Mouse (Mus musculus) thymus, postnatal 0 days (tissue): ENCODE data around the gene Nagk. TPM values are rescaled to one million over a fixed set of nuclear protein-coding genes. Genes with fewer than 3 reads are reported as not detected.
"Not testable (repeated sequence)": the region's sequence is repeated elsewhere in the genome, so short reads cannot be mapped to it uniquely, and the experiment has no call there.

Source experiments
- DNase-seq: peaks from one replicate; pipeline ENCODE4 v3.0.0-alpha.2; 2015; ENCODE audit warnings: low spot score
- polyA plus RNA-seq: library from polyadenylated mRNA; unstranded; fragments of >200 nt; fragmentation: Nextera tagmentation; extraction: Ambion mirVana; gene quantifications from 2 replicates; pipeline ENCODE4 v1.2.1, GENCODE M21; 2015

Gene Nagk
- polyA plus RNA-seq, 1 experiment from 2014 or later = 43.5 TPM

DNA sequence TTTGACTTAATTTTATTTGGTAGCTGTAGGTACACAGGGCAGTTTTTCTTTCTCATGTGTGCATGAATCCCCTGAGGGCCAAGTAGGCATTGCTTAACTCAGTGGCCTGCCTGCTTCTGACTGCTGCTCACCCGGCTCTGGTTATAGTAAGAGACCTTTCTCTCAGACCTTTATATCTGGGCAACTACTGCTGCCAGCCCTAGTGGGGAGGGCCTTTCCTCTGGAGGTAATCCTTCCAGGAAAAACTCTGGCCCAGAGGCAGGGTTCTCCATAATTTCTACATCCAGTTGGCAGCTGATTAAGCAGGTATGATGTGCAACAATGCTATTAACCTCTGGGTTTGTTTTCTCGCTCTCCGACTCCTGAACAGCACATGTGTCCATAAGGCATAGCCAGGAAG is 8.1 kb downstream of the Nagk start:
- DNase-seq = no peak

DNA sequence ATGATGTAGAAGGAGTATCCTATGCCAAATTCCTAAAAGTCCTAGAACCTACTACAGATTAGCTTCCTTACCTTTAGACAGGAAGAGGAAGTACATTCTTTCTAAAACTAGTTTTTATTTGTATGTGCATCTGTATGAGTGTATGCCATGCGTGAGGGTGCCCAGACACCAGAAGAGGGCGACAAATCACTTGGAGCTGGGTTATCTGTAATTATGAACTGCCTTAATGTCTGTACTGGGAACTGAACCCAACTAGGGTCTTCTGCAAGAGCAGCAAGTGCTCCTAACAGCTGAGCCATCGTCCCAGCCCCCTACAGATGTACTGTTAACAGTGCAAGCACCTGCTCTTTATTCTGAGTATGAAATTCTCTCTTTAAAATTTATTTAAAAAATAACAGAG is 21.0 kb downstream of the Nagk start:
- DNase-seq = no peak

DNA sequence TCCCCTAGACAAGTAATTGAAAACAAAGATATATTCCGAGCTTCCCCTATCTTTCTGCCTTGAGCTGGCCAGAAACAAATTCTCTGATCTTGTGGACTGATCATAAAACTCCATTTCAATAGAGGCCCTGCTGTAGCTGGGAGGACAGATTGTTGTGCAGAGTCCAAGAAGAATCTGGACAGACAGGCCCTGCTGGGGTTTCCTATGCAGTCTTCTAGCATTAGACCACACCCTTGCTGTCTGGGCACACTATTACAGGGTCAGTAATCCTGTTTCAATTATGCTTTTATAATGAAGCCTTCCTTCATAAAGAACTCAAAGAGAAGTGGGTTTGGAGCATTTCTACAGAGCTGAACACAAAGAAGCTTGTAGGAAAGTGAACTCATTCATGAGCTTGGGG is 24.2 kb downstream of the Nagk start:
- DNase-seq = no peak

DNA sequence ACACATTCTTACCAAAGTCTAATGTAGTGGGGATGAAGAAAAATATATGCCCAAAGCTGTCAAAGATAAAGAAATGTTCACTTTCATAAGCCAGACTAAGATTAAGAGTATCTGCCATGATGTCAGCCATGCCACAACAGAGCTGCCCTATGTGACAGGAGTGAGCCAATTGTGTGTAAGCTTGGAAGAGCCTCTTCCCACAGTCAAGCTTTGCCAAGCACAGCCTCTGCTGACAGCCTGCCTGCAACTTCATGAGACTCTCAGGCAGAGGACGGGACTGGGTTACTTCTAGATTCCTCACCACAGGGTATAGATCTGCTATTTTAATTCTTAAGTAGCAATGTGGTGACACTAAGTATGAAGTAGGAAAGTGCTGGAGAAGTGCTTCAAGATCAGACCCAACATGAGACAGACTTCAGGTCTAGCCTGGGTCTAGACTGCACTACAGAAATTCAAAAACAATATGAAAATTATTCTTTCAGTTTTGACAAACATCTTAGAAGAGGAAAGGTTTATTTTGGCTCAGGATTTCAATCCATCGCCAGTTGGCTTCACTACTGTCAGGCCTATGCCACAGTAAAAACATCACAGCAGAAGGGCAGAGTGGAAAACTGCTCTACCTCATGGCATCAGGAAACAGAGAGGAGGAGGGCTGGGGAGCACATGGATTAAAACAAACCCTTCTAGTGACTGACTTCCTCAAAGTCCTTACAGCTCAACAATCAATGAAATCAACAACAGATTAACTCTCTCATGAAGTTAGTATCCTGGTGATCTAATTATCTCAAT is 26.1 kb downstream of the Nagk start:
- no peak for DNase-seq

DNA sequence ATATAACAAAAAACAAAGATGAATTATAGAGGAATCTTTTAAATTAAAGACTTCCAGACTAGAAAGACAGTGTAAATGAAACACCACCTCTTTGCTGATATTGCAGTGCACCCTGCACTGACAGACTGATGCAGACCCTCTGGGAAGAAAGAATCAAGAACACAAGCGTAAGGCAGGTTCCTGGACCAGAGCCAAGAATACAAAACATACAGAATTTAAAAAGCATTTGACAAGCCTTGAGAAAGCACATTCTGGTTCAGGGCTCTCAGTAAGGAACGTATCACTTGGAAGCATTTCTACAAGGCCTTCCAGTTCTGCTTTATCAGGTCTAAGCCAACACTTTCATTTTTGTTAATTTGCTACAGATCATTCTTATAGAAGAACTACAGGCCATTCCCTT is 27.1 kb downstream of the Nagk start:
- DNase-seq = no peak

DNA sequence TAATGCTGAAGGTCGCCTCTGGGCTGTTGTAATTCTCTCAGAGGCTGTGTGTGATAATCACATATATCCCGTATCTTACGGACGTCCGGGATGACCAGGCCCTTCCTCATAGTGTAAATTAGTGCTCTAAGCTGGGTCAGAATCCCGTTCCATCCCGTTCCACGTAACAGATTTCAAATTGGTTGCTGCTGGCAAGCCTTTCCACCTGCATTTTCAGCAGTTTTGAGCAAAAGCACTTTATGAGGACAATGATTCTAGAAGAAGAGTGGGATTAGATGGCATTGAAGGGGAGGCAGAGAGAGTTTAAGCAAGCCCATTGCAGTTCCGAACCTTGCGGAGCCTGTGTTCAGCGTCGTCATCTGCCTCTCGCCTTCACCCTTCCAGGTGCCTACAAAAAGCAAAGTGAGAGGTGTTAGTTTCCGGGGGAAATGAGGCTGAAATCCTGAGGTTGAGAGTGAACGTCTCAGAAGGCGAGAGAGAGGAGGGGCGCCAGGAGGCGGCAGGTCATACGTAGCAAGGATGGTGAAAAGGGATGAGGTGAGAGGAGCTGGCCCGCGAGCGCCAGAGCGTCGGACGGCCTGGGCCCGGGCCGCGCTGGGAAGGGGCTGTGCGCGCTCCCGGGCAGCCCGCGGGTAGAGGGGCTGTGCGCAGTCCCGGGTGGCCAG is 36.3 kb downstream of the Nagk start:
- peak; percentile 74 for DNase-seq

DNA sequence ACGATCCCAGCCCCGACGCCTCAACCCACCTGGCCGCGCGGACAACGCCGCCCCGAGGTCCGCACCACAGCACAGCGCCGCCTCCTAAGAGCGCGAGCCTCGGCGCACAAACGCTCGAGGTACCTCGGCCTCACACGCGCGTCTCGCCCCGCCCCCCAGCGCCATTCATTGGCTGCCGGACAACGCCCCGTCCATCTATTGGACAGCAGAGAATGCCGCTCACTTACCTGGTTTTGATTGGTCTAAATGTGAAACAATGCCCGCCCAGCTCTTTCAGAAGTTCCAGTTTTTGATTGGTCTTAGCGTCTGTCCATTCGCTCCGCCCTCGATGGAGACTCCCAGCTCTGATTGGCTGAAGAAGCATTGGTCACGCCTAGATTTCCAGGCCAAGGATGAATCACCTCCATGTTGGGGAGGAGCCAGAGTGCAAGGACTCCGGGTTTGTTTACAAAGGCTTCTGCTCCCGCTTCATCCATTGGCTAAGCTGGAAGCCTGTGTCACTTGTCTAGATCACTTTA is 36.9 kb downstream of the Nagk start, which contains the start of gene Paip2b:
Paip2b (minus strand) TSS at position 136 of the 518 bp plus-strand sequence.
- peak; percentile 99 for DNase-seq

DNA sequence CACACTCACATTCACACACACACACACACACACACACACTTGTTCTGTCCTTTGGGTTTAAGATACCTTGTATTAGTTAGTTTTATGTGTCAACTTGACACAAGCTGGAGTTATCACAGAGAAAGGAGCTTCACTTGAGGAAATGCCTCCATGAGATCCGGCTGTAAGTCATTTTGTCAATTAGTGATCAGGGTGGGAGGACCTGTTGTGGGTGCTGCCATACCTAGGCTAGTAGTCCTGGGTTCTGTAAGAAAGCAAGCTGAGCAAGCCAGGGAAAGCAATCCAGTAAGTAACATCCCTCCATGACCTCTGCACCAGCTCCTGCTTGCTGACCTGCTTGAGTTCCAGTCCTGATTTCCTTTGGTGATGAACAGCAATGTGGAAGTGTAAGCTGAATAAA is 37.6 kb downstream of the Nagk start:
- not testable (repeated sequence) for DNase-seq

DNA sequence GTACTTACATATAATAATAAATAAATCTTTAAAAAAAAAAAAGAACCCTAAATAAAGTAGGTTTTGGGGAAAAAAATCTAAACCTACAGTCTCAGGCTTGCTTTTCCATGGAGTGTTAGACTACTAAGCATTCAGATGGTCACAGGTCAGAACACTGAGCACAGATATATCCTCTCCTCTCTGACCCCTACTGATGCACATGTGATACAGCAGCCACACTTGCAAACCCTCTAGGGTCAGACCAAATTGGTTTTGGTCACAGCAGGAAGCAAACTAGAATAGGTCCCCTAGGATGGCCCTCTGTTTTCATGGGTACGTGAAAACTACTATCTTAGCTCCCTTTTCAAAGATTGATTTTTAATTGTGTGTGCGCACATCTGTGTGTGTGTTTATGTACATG is 42.0 kb downstream of the Nagk start:
- no peak for DNase-seq

DNA sequence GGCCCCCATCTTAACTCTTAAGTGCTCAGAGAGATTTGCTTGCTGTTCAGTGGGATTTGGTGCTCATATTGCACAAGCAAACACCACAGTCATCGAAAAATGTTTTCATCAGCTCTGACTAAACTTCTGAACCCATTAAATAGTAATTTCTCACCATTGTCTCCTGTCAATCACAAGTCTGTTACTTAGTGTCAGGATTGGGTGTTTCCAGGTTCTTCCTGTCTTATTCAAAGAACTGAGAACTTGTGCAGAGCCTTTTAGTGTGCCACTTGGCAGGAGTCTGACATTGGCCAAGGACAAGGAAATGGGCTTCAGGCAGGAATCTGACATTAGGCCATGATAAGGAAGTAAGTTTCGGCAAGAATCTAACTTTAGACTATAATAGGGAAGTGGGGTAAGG is 43.3 kb downstream of the Nagk start:
- no peak for DNase-seq

DNA sequence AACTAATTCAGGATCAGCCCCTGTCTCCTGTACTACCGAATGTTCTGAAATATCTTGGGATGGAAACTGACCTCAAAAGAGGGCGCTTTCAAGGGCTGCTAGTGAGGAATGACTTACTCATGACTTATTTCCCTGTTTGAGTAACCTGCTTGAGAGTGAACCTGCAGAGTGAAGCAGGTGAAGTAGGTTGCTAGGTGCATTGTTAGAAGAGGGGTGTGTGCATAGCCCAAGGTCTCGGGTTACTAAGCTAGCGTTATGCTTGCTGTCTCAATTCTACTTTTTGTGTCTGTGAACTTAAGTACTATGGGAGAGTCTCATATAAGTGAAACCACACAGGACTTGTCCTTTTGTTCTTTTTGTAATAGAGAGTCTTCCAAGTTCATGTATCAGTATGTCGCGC is 45.3 kb downstream of the Nagk start:
- no peak for DNase-seq

DNA sequence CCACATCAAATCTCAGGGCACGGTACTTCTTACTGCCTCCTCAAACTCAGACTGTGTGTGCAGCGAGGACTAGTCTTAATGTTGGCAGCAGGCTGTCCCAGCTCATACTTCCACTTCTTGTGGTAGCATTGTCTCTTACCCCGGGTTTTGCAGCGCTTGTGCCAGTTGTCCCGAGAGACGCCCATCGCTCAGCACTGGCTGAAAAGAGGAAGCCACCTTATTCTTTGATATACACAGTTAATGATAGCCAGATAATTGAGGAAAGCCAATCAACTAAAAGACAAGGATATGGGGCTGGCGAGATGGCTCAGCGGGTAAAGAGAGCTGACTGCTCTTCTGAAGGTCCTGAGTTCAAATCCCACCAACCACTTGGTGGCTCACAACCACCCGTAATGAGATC is 50.1 kb downstream of the Nagk start:
- no peak for DNase-seq

DNA sequence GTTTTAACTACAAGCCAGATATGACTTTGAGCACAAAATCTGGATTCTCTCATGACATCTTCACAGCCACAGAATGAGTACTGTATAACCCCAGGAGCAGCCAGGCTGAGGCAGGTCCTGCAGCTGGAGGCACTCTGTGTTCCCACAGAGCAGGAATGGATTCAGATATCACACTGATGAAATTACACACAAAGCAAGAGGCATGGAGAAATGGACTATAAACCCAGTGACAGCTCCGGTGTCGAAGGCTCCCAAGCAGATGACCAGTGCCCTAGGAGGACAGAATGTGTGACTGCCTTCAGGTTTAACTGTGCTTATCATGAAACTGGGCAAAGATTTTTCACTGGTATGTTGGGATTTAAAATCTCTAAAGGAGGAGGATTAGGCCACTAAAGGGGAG is 51.4 kb downstream of the Nagk start:
- no peak for DNase-seq

DNA sequence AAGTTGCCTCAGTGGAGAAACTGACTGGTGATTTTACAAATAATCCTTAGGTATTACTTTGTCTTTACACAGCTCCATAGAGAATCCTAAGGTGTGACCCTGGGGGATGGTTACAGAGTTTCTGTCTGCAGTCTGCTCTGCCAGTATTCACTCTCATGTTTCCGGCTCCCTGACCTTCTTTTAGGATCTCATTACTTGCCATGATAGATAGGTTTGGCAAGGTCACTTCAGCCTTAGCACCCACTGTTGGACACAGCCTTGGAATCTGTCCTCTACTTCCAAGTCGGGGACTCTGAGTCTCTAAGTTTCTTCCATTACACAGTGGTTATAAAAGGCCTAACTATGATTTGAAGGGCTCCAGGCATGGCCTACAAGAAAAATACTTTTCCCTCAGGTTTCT is 54.7 kb downstream of the Nagk start:
- DNase-seq = no peak

Other genes with a start within 250 kb of the Nagk start
- gene Stambp, start 222.3 kb upstream of the Nagk start, polyA plus RNA-seq = 29.6 and 30.0 TPM in 2 replicates
- 0.53 and 0.88 TPM in 2 replicates for gene Clec4f, start 138.8 kb upstream of the Nagk start, polyA plus RNA-seq
- gene Cd207, start 117.1 kb upstream of the Nagk start, polyA plus RNA-seq = 1.1 and 1.2 TPM in 2 replicates
- gene Vax2, start 83.7 kb upstream of the Nagk start, polyA plus RNA-seq = not detected in 2 replicates
- gene Atp6v1b1, start 52.0 kb upstream of the Nagk start, polyA plus RNA-seq = 0.08 and 0.22 TPM in 2 replicates
- gene Ankrd53, start 32.3 kb upstream of the Nagk start, polyA plus RNA-seq = 0.10 TPM in 1 of 2 replicates, not detected in the other
- gene Tex261, start 19.2 kb upstream of the Nagk start, polyA plus RNA-seq = 121 and 127 TPM in 2 replicates
- gene Paip2b, start 36.8 kb downstream of the Nagk start, polyA plus RNA-seq = 14.5 and 15.2 TPM in 2 replicates
- 50.8 and 52.2 TPM in 2 replicates for gene Zfp638, start 72.1 kb downstream of the Nagk start, polyA plus RNA-seq
- 3.9 TPM in 2 replicates for gene Dysf, start 213.6 kb downstream of the Nagk start, polyA plus RNA-seq